Mouse (Mus musculus): ENCODE data around the gene Sh3rf3.

- TF ChIP-seq CTCF (IDR thresholded peaks at IDR 0.05; ENCODE audit: borderline replicate concordance, insufficient read depth, low read length) (no peak), POLR2A (IDR thresholded peaks at IDR 0.05; ENCODE audit: low read depth, low read length) (no peak)
Measured at GRCm38 (mm10) chr10:59056294-59056693, 243.1 kb downstream of the Sh3rf3 start.
